Comparison of ENCODE assay signal across 10 mouse cellular contexts in the genomic region with DNA sequence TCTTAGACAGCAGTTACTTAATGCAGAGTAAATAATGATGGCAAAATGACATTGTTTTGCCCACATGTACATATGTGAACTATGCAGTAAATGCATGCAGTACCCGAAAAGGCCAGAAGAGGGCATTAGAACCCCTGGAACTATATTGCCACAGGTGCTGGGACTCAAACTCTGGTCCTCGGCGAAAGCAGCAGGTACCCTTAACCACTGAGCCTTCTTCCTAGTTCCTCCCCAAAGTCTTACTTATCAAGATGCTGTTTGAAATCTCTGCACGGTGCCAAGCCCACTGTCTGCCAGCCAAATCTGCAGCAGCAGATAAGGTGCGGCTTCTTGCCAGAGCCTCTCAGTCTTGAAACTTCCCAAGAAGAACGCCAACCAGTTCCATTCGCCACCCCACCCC.
DNase-seq lines count a peak whose midpoint lies in the region; ATAC-seq and TF ChIP-seq lines count a peak whose summit lies in the region.
"Had no signal": no experiment of that assay in that cellular context is flagged by ENCODE, and none has a peak within 500 bp of the region (broad histone marks: within the 10 kb centered on the region; RNA-seq: fewer than 3 reads in every experiment).

No protein-coding gene starts in this region.

- no peak overlapping the region for H3K4me3 ChIP-seq in liver, postnatal 0 days (ENCODE audit: low read depth, low read length)
- no peak overlapping the region for H3K4me3 ChIP-seq in bone marrow, adult 2 months (replicated peaks; ENCODE audit: control insufficient read depth, low read depth, low read length)
- H3K4me3 ChIP-seq: liver, embryonic 15.5 days had no signal

- no peak for TF ChIP-seq POLR2A in bone marrow, adult 2 months (IDR thresholded peaks at IDR 0.05; ENCODE audit: borderline replicate concordance, control insufficient read depth, low read depth, low read length)

- 81% methylated on average over 7 of the region's 7 CpGs for WGBS in liver, postnatal 0 days (ENCODE audit: insufficient replicate concordance)
- WGBS in bone marrow, adult 2 months, result 67% methylated on average over 7 of the region's 7 CpGs

- H3K9ac ChIP-seq in liver, postnatal 0 days (replicated peaks), result no peak overlapping the region
- H3K9ac ChIP-seq: liver, embryonic 15.5 days had no signal

- DNase-seq in embryo, embryonic 10.5 days (ENCODE audit: low spot score), result peak; percentile 24
- DNase-seq in embryo, embryonic 10 days (ENCODE audit: low spot score), result no peak
- DNase-seq in liver, postnatal 0 days, result peak; percentile 29
- DNase-seq in liver, result no peak
- DNase-seq in spleen, postnatal 4 days (ENCODE audit: low spot score in 2 of 2), result peak; percentile 21 to 67
- DNase-seq in layer of hippocampus, adult 9-10 months (ENCODE audit: low spot score), result no peak
- no peak for DNase-seq in frontal cortex, postnatal 10 days (ENCODE audit: low spot score in 2 of 2)
- DNase-seq: kidney, adult 8-10 months had no signal

- ATAC-seq in liver, postnatal 0 days, result no peak

- H3K9me3 ChIP-seq in liver, postnatal 0 days (ENCODE audit: low read length), result no peaks in the 10 kb centered on the region
- H3K9me3 ChIP-seq: liver, embryonic 15.5 days had no signal

- no peak overlapping the region for H3K4me2 ChIP-seq in liver, postnatal 0 days (ENCODE audit: low read depth, low read length)
- H3K4me2 ChIP-seq: liver, embryonic 15.5 days had no signal

- peak; percentile 69 for TF ChIP-seq CTCF in liver, postnatal 0 days (IDR thresholded peaks at IDR 0.05; ENCODE audit: low read depth)
- TF ChIP-seq CTCF in bone marrow, adult 2 months (IDR thresholded peaks at IDR 0.05; ENCODE audit: control insufficient read depth, insufficient read depth, low read length), result peak; percentile 31; the same call in 1 of the 2 replicates

- H3K27me3 ChIP-seq in liver, postnatal 0 days (ENCODE audit: insufficient read depth, low read length), result no peaks in the 10 kb centered on the region
- H3K27me3 ChIP-seq: liver, embryonic 15.5 days had no signal

- no peak for TF ChIP-seq EP300 in liver, postnatal 0 days (IDR thresholded peaks at IDR 0.05; ENCODE audit: low read depth)

- H3K36me3 ChIP-seq in liver, postnatal 0 days (replicated peaks; ENCODE audit: insufficient read depth, low read length), result no peaks in the 10 kb centered on the region
- H3K36me3 ChIP-seq: liver, embryonic 15.5 days had no signal

- H3K4me1 ChIP-seq in liver, postnatal 0 days (ENCODE audit: insufficient read depth), result no peaks in the 10 kb centered on the region
- no peaks in the 10 kb centered on the region; the same call in 1 of the 2 replicates for H3K4me1 ChIP-seq in bone marrow, adult 2 months (ENCODE audit: control insufficient read depth, insufficient read depth, low read length)
- H3K4me1 ChIP-seq: liver, embryonic 15.5 days had no signal

- no peak overlapping the region for H3K27ac ChIP-seq in liver, postnatal 0 days (ENCODE audit: low read depth)
- H3K27ac ChIP-seq in bone marrow, adult 2 months (ENCODE audit: control insufficient read depth, insufficient read depth, low read depth, low read length, poor library complexity), result no peak overlapping the region
- H3K27ac ChIP-seq: liver, embryonic 15.5 days had no signal

Comparison
In these comparisons a context has a peak if more than half of its experiments do, and no peak if none do; other contexts are left out.
1. DNase-seq: peak in embryo, embryonic 10.5 days (single experiment), liver, postnatal 0 days (single experiment) and spleen, postnatal 4 days (2 of 2); none in embryo, embryonic 10 days (single experiment), liver (single experiment), layer of hippocampus, adult 9-10 months (single experiment) and frontal cortex, postnatal 10 days (0 of 2).